Mouse (Mus musculus) heart, postnatal 0 days (tissue): ENCODE results near the gene Gabrr2.

Experiments
- CTCF ChIP-seq: IDR thresholded peaks from 2 replicates; pipeline ENCODE4 v1.5.1; 2016; ENCODE audit warnings: antibody characterized with exemption, control low read depth, low read depth
- EP300 ChIP-seq: IDR thresholded peaks from 2 replicates; pipeline ENCODE4 v1.6.1; 2016; ENCODE audit warnings: antibody characterized with exemption, low read depth

GRCm38 (mm10) chr4:33111358-33111757, 48.6 kb downstream of the Gabrr2 start:
- TF ChIP-seq EP300, result no peak
- TF ChIP-seq CTCF, result no peak
